Mouse (Mus musculus) cerebellum, adult 8-10 months (tissue): ENCODE measurements around the gene Zfp747.

Experiments used
- DNase-seq: peaks from one replicate; pipeline ENCODE4 v3.0.0; 2022

Gene Zfp747

DNA sequence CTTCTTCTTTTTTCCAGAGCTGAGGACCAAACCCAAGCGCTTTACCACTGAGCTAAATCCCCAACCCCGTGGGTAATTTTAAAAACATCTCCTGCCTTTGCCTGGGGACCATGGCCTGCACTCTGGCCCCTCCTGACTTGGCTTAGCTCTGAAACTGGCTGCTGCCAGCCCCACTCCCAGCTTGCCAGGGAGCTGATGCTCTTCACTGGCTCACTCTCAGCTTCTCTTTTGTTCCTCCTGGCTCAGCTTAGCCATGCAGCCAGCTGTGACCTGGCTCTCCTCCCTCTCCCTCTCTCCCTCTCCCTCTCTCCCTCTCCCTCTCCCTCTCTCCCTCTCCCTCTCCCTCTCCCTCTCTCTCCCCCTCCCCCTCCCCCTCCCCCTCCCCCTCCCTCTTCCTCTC, 49.2 kb downstream of the Zfp747 start:
- no peak for DNase-seq

DNA sequence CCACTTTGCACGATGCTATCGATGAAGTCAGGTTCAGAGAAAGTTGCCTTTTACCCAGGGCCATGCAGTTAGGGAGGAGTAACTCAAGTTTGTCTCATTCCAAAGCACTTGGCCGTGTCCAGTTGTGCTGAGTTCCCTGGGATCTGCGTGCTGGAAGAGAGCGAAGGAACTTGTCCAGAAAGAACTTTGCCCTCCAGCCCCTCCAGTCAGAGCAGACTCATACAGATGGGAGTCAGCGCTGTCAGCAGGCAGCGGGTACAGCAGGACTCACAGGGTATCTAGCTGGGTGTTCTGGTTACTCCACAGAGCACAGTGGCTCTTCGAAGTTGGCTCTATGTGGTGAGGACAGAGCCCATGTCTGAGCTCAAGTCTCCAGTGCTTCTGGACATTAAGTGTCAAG, 50.3 kb downstream of the Zfp747 start:
- no peak for DNase-seq

DNA sequence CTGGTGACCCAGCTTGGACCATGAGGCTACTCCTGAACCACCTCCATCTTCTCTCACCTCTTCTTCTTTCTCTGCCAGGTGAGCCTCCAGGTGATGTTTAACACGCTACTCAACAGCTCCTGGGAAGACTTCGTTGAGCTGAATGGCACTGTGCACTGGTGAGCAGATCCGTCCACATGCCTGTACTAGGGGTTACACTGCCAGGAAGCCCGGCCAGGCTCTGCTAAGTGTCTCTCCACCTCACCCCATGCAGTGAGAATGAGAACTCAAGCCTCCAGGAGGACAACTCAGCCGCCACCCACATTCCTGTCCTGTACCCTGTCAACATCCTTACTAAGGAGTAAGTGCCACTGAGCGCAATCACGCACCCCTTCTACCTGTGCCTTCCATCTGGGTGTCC, 50.9 kb downstream of the Zfp747 start:
- DNase-seq = no peak
